Mouse (Mus musculus) neural tube, embryonic 14.5 days (tissue): ENCODE results near the gene Slc35f6. TPM values are rescaled to one million over a fixed set of nuclear protein-coding genes. Genes with fewer than 3 reads are reported as not detected.

Experiments
- ATAC-seq: fragments of 200-750 bp; cut with Nextera tagmentation; 2 replicates; pipeline ENCODE4 v1.8.0; 2017; ENCODE audit warnings: low read depth, mild to moderate bottlenecking, moderate TSS enrichment, moderate library complexity
- H3K27ac ChIP-seq: fragments of 300-500 bp; sonication (generic); 2 replicates; pipeline ENCODE4 v1.5.1; 2014; ENCODE audit warnings: low read depth, mild to moderate bottlenecking, control low read depth, low read length, moderate library complexity, mixed read lengths
- H3K27me3 ChIP-seq: fragments of 300-500 bp; sonication (generic); 2 replicates; pipeline ENCODE4 v1.6.1; 2014; ENCODE audit warnings: low read length; ENCODE audit not compliant: control insufficient read depth, insufficient read depth
- H3K36me3 ChIP-seq: fragments of 300-500 bp; sonication (generic); 2 replicates; pipeline ENCODE4 v1.6.1; 2014; ENCODE audit warnings: low read length, mixed read lengths; ENCODE audit not compliant: control insufficient read depth, insufficient read depth
- H3K4me1 ChIP-seq: fragments of 300-500 bp; sonication (generic); 2 replicates; pipeline ENCODE4 v1.6.1; 2014; ENCODE audit warnings: low read length; ENCODE audit not compliant: control insufficient read depth, insufficient read depth
- H3K4me2 ChIP-seq: fragments of 300-500 bp; sonication (generic); 2 replicates; pipeline ENCODE4 v1.6.1; 2014; ENCODE audit warnings: mild to moderate bottlenecking, low read depth, low read length, control low read depth
- H3K4me3 ChIP-seq: fragments of 300-500 bp; sonication (generic); 2 replicates; pipeline ENCODE4 v1.5.1; 2014; ENCODE audit warnings: low read depth, low read length, control low read depth, mixed read lengths
- H3K9ac ChIP-seq: fragments of 300-500 bp; sonication (generic); replicated peaks from 2 replicates; pipeline ENCODE4 v1.6.1; 2014; ENCODE audit warnings: low read depth, mild to moderate bottlenecking, control low read depth, low read length, mixed read lengths
- H3K9me3 ChIP-seq: fragments of 300-500 bp; sonication (generic); 2 replicates; pipeline ENCODE4 v1.6.1; 2016; ENCODE audit warnings: low read length; ENCODE audit not compliant: control insufficient read depth
- WGBS: fragments of 180-500 bp; shearing (Covaris S2); extraction: QIAGEN DNeasy Blood & Tissue Kit; methylation state at CpG from one replicate; pipeline ENCODE4 v1.1.7; 2014; 5-methylcytosine and 5-hydroxymethylcytosine counted together
- polyA plus RNA-seq: library from polyadenylated mRNA; unstranded; fragments of >200 nt; fragmentation: Nextera tagmentation; extraction: Ambion mirVana; gene quantifications from 2 replicates; pipeline ENCODE4 v1.2.1, GENCODE M21; 2014

Slc35f6 gene
- polyA plus RNA-seq, 1 experiment from 2014 or later = 37.1 TPM

- no peaks in the 10 kb centered on the region for H3K9me3 ChIP-seq
- H3K9ac ChIP-seq = no peak overlapping the region
- no peaks in the 10 kb centered on the region for H3K4me1 ChIP-seq
- H3K4me3 ChIP-seq = no peak overlapping the region
- WGBS = 87% methylated on average over 8 of the region's 8 CpGs
- H3K4me2 ChIP-seq = no peak overlapping the region
- H3K27ac ChIP-seq = no peak overlapping the region
- H3K27me3 ChIP-seq = no peaks in the 10 kb centered on the region
- H3K36me3 ChIP-seq = no peaks in the 10 kb centered on the region
- no peak for ATAC-seq
Observed at GRCm38 (mm10) chr5:30609918-30610645, 37.7 kb upstream of the Slc35f6 start.

GRCm38 (mm10) chr5:30611091-30611490 is 36.6 kb upstream of the Slc35f6 start:
- Histone ChIP-seq H3K4me2 (no peak overlapping the region), H3K9ac (no peak overlapping the region), H3K4me1 (no peaks in the 10 kb centered on the region), H3K27ac (no peak overlapping the region), H3K9me3 (no peaks in the 10 kb centered on the region), H3K4me3 (no peak overlapping the region), H3K27me3 (no peaks in the 10 kb centered on the region), H3K36me3 (no peaks in the 10 kb centered on the region)
- ATAC-seq = no peak
- WGBS = 78% methylated on average over 1 of the region's 1 CpGs

GRCm38 (mm10) chr5:30611689-30612088 is 36.0 kb upstream of the Slc35f6 start:
- Histone ChIP-seq H3K27ac (no peak overlapping the region), H3K9ac (no peak overlapping the region), H3K9me3 (no peaks in the 10 kb centered on the region), H3K4me3 (no peak overlapping the region), H3K4me1 (no peaks in the 10 kb centered on the region), H3K36me3 (no peaks in the 10 kb centered on the region), H3K27me3 (no peaks in the 10 kb centered on the region), H3K4me2 (no peak overlapping the region)
- 42% methylated on average over 3 of the region's 3 CpGs for WGBS
- ATAC-seq = no peak

GRCm38 (mm10) chr5:30612575-30612974 is 35.2 kb upstream of the Slc35f6 start:
- no peaks in the 10 kb centered on the region for H3K36me3 ChIP-seq
- no peak overlapping the region for H3K4me3 ChIP-seq
- WGBS = 94% methylated on average over 4 of the region's 4 CpGs
- no peak overlapping the region for H3K4me2 ChIP-seq
- no peaks in the 10 kb centered on the region for H3K27me3 ChIP-seq
- no peak overlapping the region for H3K9ac ChIP-seq
- no peaks in the 10 kb centered on the region for H3K9me3 ChIP-seq
- H3K4me1 ChIP-seq = no peaks in the 10 kb centered on the region
- no peak overlapping the region for H3K27ac ChIP-seq
- no peak for ATAC-seq

- Histone ChIP-seq H3K9ac (no peak overlapping the region), H3K4me2 (no peak overlapping the region), H3K9me3 (no peaks in the 10 kb centered on the region), H3K36me3 (no peaks in the 10 kb centered on the region), H3K4me3 (no peak overlapping the region), H3K4me1 (no peaks in the 10 kb centered on the region), H3K27me3 (no peaks in the 10 kb centered on the region), H3K27ac (no peak overlapping the region)
- ATAC-seq = no peak
- WGBS = 78% methylated on average over 8 of the region's 8 CpGs
Observed at GRCm38 (mm10) chr5:30613242-30613641, 34.5 kb upstream of the Slc35f6 start.

- Histone ChIP-seq H3K36me3 (no peaks in the 10 kb centered on the region), H3K27me3 (no peaks in the 10 kb centered on the region), H3K4me3 (no peak overlapping the region), H3K4me1 (no peaks in the 10 kb centered on the region), H3K9ac (no peak overlapping the region), H3K4me2 (no peak overlapping the region), H3K27ac (no peak overlapping the region), H3K9me3 (no peaks in the 10 kb centered on the region)
- WGBS = 25% methylated on average over 1 of the region's 1 CpGs
- peak; percentile 19; the same call in 1 of the 2 replicates for ATAC-seq
Observed at GRCm38 (mm10) chr5:30614221-30614620, 33.5 kb upstream of the Slc35f6 start.

- 60% methylated on average over 6 of the region's 6 CpGs for WGBS
Observed at GRCm38 (mm10) chr5:30615416-30615815, 32.3 kb upstream of the Slc35f6 start.

GRCm38 (mm10) chr5:30615819-30616218 is 31.9 kb upstream of the Slc35f6 start:
- ATAC-seq = no peak
- Histone ChIP-seq H3K4me1 (no peaks in the 10 kb centered on the region), H3K27me3 (peaks cover under 1% of the 10 kb centered on the region; the same call in 1 of the 2 replicates), H3K9ac (no peak overlapping the region), H3K9me3 (no peaks in the 10 kb centered on the region), H3K4me3 (no peak overlapping the region), H3K36me3 (no peaks in the 10 kb centered on the region), H3K27ac (no peak overlapping the region), H3K4me2 (no peak overlapping the region)
- WGBS = 89% methylated on average over 4 of the region's 4 CpGs

More at GRCm38 (mm10) chr5:30615416-30615815, 32.3 kb upstream of the Slc35f6 start:
- Histone ChIP-seq H3K27ac (no peak overlapping the region), H3K4me1 (no peaks in the 10 kb centered on the region), H3K4me2 (no peak overlapping the region), H3K4me3 (no peak overlapping the region), H3K27me3 (no peaks in the 10 kb centered on the region), H3K36me3 (no peaks in the 10 kb centered on the region), H3K9ac (no peak overlapping the region), H3K9me3 (no peaks in the 10 kb centered on the region)
- ATAC-seq = no peak

GRCm38 (mm10) chr5:30616644-30617043 is 31.1 kb upstream of the Slc35f6 start:
- Histone ChIP-seq H3K4me2 (no peak overlapping the region), H3K4me3 (no peak overlapping the region), H3K27me3 (peaks cover 8% of the 10 kb centered on the region), H3K36me3 (no peaks in the 10 kb centered on the region), H3K9me3 (no peaks in the 10 kb centered on the region), H3K27ac (no peak overlapping the region), H3K4me1 (no peaks in the 10 kb centered on the region), H3K9ac (no peak overlapping the region)
- WGBS = 28% methylated on average over 3 of the region's 3 CpGs
- no peak for ATAC-seq
